In genomic region chr4:155790021-155790489, GRCm38 (mm10) we compare ENCODE assay signal across 28 mouse cellular contexts. TPM values are rescaled to one million over a fixed set of nuclear protein-coding genes. Genes with fewer than 3 reads are reported as not detected.
DNase-seq lines count a peak whose midpoint lies in the region; ATAC-seq and TF ChIP-seq lines count a peak whose summit lies in the region.
"Had no signal": no experiment of that assay in that cellular context is flagged by ENCODE, and none has a peak within 500 bp of the region (broad histone marks: within the 10 kb centered on the region; RNA-seq: fewer than 3 reads in every experiment).

Ankrd65 (plus strand) TSS chr4:155790439.

- DNase-seq in heart, embryonic 10.5 days (ENCODE audit: low spot score) = no peak
- DNase-seq in heart, postnatal 4 days = no peak
- DNase-seq in kidney, postnatal 0 days (ENCODE audit: low spot score) = no peak
- no peak for DNase-seq in kidney, postnatal 25 days
- no peak for DNase-seq in stomach, postnatal 0 days (ENCODE audit: low spot score)
- DNase-seq in midbrain, embryonic 10.5 days (ENCODE audit: low spot score) = no peak
- DNase-seq: adrenal gland, postnatal 25 days; cerebellum, adult 18-20 months; cerebellum, postnatal 10 days; lung, postnatal 10 days; right cerebral cortex, postnatal 25 days had no signal

- 87% methylated on average over 3 of the region's 3 CpGs for WGBS in heart, embryonic 10.5 days
- 79% methylated on average over 3 of the region's 3 CpGs for WGBS in kidney, postnatal 0 days
- 76% methylated on average over 3 of the region's 3 CpGs for WGBS in embryonic facial prominence, embryonic 15.5 days
- 68% methylated on average over 3 of the region's 3 CpGs for WGBS in stomach, postnatal 0 days
- 82% methylated on average over 3 of the region's 3 CpGs for WGBS in midbrain, embryonic 10.5 days

- H3K9me3 ChIP-seq in heart, embryonic 10.5 days = no peaks in the 10 kb centered on the region
- no peaks in the 10 kb centered on the region for H3K9me3 ChIP-seq in kidney, postnatal 0 days (replicated peaks; ENCODE audit: low read length)
- H3K9me3 ChIP-seq in embryonic facial prominence, embryonic 15.5 days (replicated peaks) = no peaks in the 10 kb centered on the region
- no peaks in the 10 kb centered on the region for H3K9me3 ChIP-seq in stomach, postnatal 0 days (ENCODE audit: control insufficient read depth, low read length)
- no peaks in the 10 kb centered on the region for H3K9me3 ChIP-seq in midbrain, embryonic 10.5 days (replicated peaks)
- H3K9me3 ChIP-seq: forebrain, embryonic 13.5 days; hindbrain, embryonic 12.5 days; limb, embryonic 13.5 days; midbrain, embryonic 15.5 days; neural tube, embryonic 15.5 days had no signal

- no peak for TF ChIP-seq CTCF in kidney, postnatal 0 days (IDR thresholded peaks at IDR 0.05; ENCODE audit: low read depth)
- no peak for TF ChIP-seq CTCF in stomach, postnatal 0 days (IDR thresholded peaks at IDR 0.05; ENCODE audit: low read depth)

- H3K4me2 ChIP-seq in kidney, postnatal 0 days (ENCODE audit: low read length) = 0 out of 2 replicates have a peak within 1 kb of the TSS, but pooled peaks have one; percentile 4
- H3K4me2 ChIP-seq in embryonic facial prominence, embryonic 15.5 days (replicated peaks) = no peak within 1 kb of the TSS
- no peak within 1 kb of the TSS for H3K4me2 ChIP-seq in stomach, postnatal 0 days (replicated peaks; ENCODE audit: low read depth)
- H3K4me2 ChIP-seq: forebrain, embryonic 13.5 days; hindbrain, embryonic 12.5 days; limb, embryonic 13.5 days; liver, embryonic 11.5 days; midbrain, embryonic 15.5 days; neural tube, embryonic 15.5 days had no signal

- no peak within 1 kb of the TSS for H3K4me3 ChIP-seq in heart, embryonic 10.5 days
- no peak within 1 kb of the TSS for H3K4me3 ChIP-seq in kidney, postnatal 0 days (replicated peaks; ENCODE audit: low read depth, low read length)
- no peak within 1 kb of the TSS for H3K4me3 ChIP-seq in embryonic facial prominence, embryonic 15.5 days (replicated peaks)
- no peak within 1 kb of the TSS for H3K4me3 ChIP-seq in stomach, postnatal 0 days (ENCODE audit: low read depth, low read length)
- no peak within 1 kb of the TSS for H3K4me3 ChIP-seq in midbrain, embryonic 10.5 days
- H3K4me3 ChIP-seq: forebrain, embryonic 13.5 days; hindbrain, embryonic 12.5 days; limb, embryonic 13.5 days; midbrain, embryonic 15.5 days; neural tube, embryonic 15.5 days had no signal

- no peak for TF ChIP-seq EP300 in stomach, postnatal 0 days (optimal IDR thresholded peaks at IDR 0.05)

- peaks cover 11% of the 10 kb centered on the region for H3K4me1 ChIP-seq in heart, embryonic 10.5 days
- H3K4me1 ChIP-seq in kidney, postnatal 0 days (replicated peaks; ENCODE audit: insufficient read depth, low read length) = 0 out of 2 replicates have a peak, but pooled peaks cover 7% of the 10 kb centered on the region
- no peaks in the 10 kb centered on the region for H3K4me1 ChIP-seq in embryonic facial prominence, embryonic 15.5 days
- no peaks in the 10 kb centered on the region for H3K4me1 ChIP-seq in stomach, postnatal 0 days (replicated peaks; ENCODE audit: control insufficient read depth, insufficient read depth)
- H3K4me1 ChIP-seq in midbrain, embryonic 10.5 days = peaks cover 6% of the 10 kb centered on the region
- H3K4me1 ChIP-seq: limb, embryonic 13.5 days had no signal

- no peaks in the 10 kb centered on the region for H3K36me3 ChIP-seq in heart, embryonic 10.5 days
- no peaks in the 10 kb centered on the region for H3K36me3 ChIP-seq in kidney, postnatal 0 days (ENCODE audit: insufficient read depth, low read length)
- H3K36me3 ChIP-seq in embryonic facial prominence, embryonic 15.5 days = no peaks in the 10 kb centered on the region
- H3K36me3 ChIP-seq in stomach, postnatal 0 days (ENCODE audit: control insufficient read depth, insufficient read depth, low read length) = no peaks in the 10 kb centered on the region
- H3K36me3 ChIP-seq in midbrain, embryonic 10.5 days = no peaks in the 10 kb centered on the region
- H3K36me3 ChIP-seq: hindbrain, embryonic 12.5 days; limb, embryonic 13.5 days; midbrain, embryonic 15.5 days; neural tube, embryonic 15.5 days had no signal

- H3K27ac ChIP-seq in heart, embryonic 10.5 days = peak within 1 kb of the TSS; percentile 48; the same call in 1 of the 2 replicates
- H3K27ac ChIP-seq in kidney, postnatal 0 days = no peak within 1 kb of the TSS; the same call in 1 of the 2 replicates
- H3K27ac ChIP-seq in embryonic facial prominence, embryonic 15.5 days (replicated peaks) = 0 out of 2 replicates have a peak within 1 kb of the TSS, but pooled peaks have one; percentile 39
- peak within 1 kb of the TSS; percentile 65 for H3K27ac ChIP-seq in stomach, postnatal 0 days (replicated peaks)
- H3K27ac ChIP-seq in midbrain, embryonic 10.5 days (replicated peaks) = no peak within 1 kb of the TSS
- H3K27ac ChIP-seq: forebrain, embryonic 13.5 days; hindbrain, embryonic 12.5 days; hindbrain, postnatal 0 days; limb, embryonic 13.5 days; midbrain, embryonic 15.5 days; neural tube, embryonic 15.5 days had no signal

- H3K9ac ChIP-seq in kidney, postnatal 0 days (ENCODE audit: low read depth, low read length) = no peak within 1 kb of the TSS
- H3K9ac ChIP-seq in embryonic facial prominence, embryonic 15.5 days = no peak within 1 kb of the TSS
- H3K9ac ChIP-seq in stomach, postnatal 0 days (ENCODE audit: low read length) = no peak within 1 kb of the TSS; the same call in 1 of the 2 replicates
- H3K9ac ChIP-seq: forebrain, embryonic 13.5 days; hindbrain, embryonic 12.5 days; limb, embryonic 13.5 days; midbrain, embryonic 15.5 days; neural tube, embryonic 15.5 days had no signal

- ATAC-seq in kidney, postnatal 0 days (replicated peaks; ENCODE audit: low FRiP score, low read depth) = no peak
- peak; percentile 15; the same call in 1 of the 2 replicates for ATAC-seq in embryonic facial prominence, embryonic 15.5 days (ENCODE audit: insufficient number of reproducible peaks, low FRiP score, low TSS enrichment, low read depth)
- no peak for ATAC-seq in stomach, postnatal 0 days (ENCODE audit: low FRiP score, low TSS enrichment)
- ATAC-seq: forebrain, embryonic 13.5 days; hindbrain, postnatal 0 days; midbrain, embryonic 15.5 days had no signal

- peaks cover 25% of the 10 kb centered on the region for H3K27me3 ChIP-seq in heart, embryonic 10.5 days (ENCODE audit: insufficient read depth, poor library complexity, severe bottlenecking)
- no peaks in the 10 kb centered on the region for H3K27me3 ChIP-seq in kidney, postnatal 0 days (ENCODE audit: insufficient read depth, low read length)
- H3K27me3 ChIP-seq in embryonic facial prominence, embryonic 15.5 days = no peaks in the 10 kb centered on the region
- no peaks in the 10 kb centered on the region for H3K27me3 ChIP-seq in stomach, postnatal 0 days (ENCODE audit: control insufficient read depth, insufficient read depth, low read length)
- peaks cover 22% of the 10 kb centered on the region for H3K27me3 ChIP-seq in midbrain, embryonic 10.5 days (ENCODE audit: low read depth, poor library complexity, severe bottlenecking)
- H3K27me3 ChIP-seq: midbrain, embryonic 15.5 days; neural tube, embryonic 15.5 days had no signal

RNA-seq across cellular contexts. Expression of gene Ankrd65, which starts in this region (rescaled TPM):
- polyA plus RNA-seq in heart, embryonic 10.5 days (2016; fragmentation: Nextera tagmentation; extraction: Ambion mirVana) = not detected in 2 replicates
- total RNA-seq in heart, postnatal 4 days (2021) = not detected
- polyA plus RNA-seq in kidney, postnatal 0 days (2015; fragmentation: Nextera tagmentation; extraction: Ambion mirVana) = 0.28 and 0.29 TPM in 2 replicates
- polyA plus RNA-seq in embryonic facial prominence, embryonic 15.5 days (2015; fragmentation: Nextera tagmentation; extraction: Ambion mirVana) = 0.29 and 0.71 TPM in 2 replicates
- polyA plus RNA-seq in stomach, postnatal 0 days (2015; fragmentation: Nextera tagmentation; extraction: Ambion mirVana) = 0.10 and 0.13 TPM in 2 replicates
- polyA plus RNA-seq in midbrain, embryonic 10.5 days (2016; fragmentation: Nextera tagmentation; extraction: Ambion mirVana) = not detected in 2 replicates
- total RNA-seq: adrenal gland, adult 18-20 months; adrenal gland, postnatal 25 days; common myeloid progenitor, adult 5-6 weeks; heart, adult 8-10 months; heart, postnatal 25 days; hindbrain, postnatal 0 days; layer of hippocampus, adult 8-10 months; layer of hippocampus, postnatal 25 days; left cerebral cortex, postnatal 36 days had no signal
- polyA plus RNA-seq: forebrain, embryonic 13.5 days; heart, embryonic 14.5 days; hindbrain, embryonic 12.5 days; hindbrain, postnatal 0 days; limb, embryonic 13.5 days; liver, embryonic 11.5 days; liver, embryonic 16.5 days; midbrain, embryonic 15.5 days; neural tube, embryonic 15.5 days had no signal

Comparison
In these comparisons a context has a peak if more than half of its experiments do, and no peak if none do; other contexts are left out.
1. Peak in ATAC-seq and H3K27ac ChIP-seq in embryonic facial prominence, embryonic 15.5 days; RNA of the gene not detected or under 1 TPM.
2. H3K27ac ChIP-seq: peak in heart, embryonic 10.5 days (single experiment) and stomach, postnatal 0 days (single experiment); none in kidney, postnatal 0 days (single experiment) and midbrain, embryonic 10.5 days (single experiment).